Mouse (Mus musculus) liver, adult 2 months (tissue): ENCODE measurements around the gene Ptpra.

ENCODE experiments used
- CTCF ChIP-seq: fragments of 200-500 bp; IDR thresholded peaks from 2 replicates; pipeline ENCODE4 v1.5.1; 2011; ENCODE audit warnings: low read depth, low read length, control low read depth
- POLR2A ChIP-seq: fragments of 200-500 bp; IDR thresholded peaks from 2 replicates; pipeline ENCODE4 v1.6.1; 2011; ENCODE audit warnings: low read length, control low read depth; ENCODE audit not compliant: insufficient read depth; ENCODE audit errors: extremely low read depth

DNA sequence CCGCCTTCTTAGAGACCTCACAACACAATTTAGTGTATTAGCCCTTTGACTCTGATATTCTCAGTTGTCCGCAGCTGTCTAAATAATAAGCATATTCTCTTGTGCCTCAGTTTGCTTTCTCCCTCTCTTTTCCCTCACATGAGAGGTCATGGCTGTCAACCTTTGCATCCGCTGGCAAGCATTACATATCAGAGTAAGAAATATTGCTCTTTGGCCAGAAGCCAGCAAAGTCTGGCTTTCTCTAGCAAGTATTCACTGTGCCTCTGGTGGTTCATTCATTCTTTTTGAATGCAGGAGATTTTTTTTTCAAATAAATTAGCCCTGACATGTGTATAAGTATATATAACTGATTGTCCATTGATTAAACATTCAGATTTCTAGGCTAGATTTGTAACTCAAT, 49.5 kb downstream of the Ptpra start:
- no peak for TF ChIP-seq CTCF
- TF ChIP-seq POLR2A, result no peak
